Mouse (Mus musculus) hindbrain, embryonic 15.5 days (tissue): ENCODE results near the gene Angel1. TPM values are rescaled to one million over a fixed set of nuclear protein-coding genes. Genes with fewer than 3 reads are reported as not detected.

Experiments
- ATAC-seq: fragments of 200-750 bp; cut with Nextera tagmentation; 2 replicates; pipeline ENCODE4 v1.8.0; 2017; ENCODE audit warnings: low read depth, moderate number of reproducible peaks, moderate TSS enrichment; ENCODE audit not compliant: low FRiP score
- H3K27ac ChIP-seq: fragments of 300-500 bp; sonication (generic); replicated peaks from 2 replicates; pipeline ENCODE4 v1.5.1; 2015; ENCODE audit warnings: mild to moderate bottlenecking, inconsistent platforms
- H3K27me3 ChIP-seq: fragments of 300-500 bp; sonication (generic); 2 replicates; pipeline ENCODE4 v1.6.1; 2015; ENCODE audit warnings: control low read depth, inconsistent platforms
- H3K36me3 ChIP-seq: fragments of 300-500 bp; sonication (generic); 2 replicates; pipeline ENCODE4 v1.6.1; 2015; ENCODE audit warnings: control low read depth, inconsistent platforms
- H3K4me1 ChIP-seq: fragments of 300-500 bp; sonication (generic); replicated peaks from 2 replicates; pipeline ENCODE4 v1.6.1; 2015; ENCODE audit warnings: control low read depth, inconsistent platforms
- H3K4me2 ChIP-seq: fragments of 300-500 bp; sonication (generic); 2 replicates; pipeline ENCODE4 v1.6.1; 2015; ENCODE audit warnings: moderate library complexity, mild to moderate bottlenecking, inconsistent platforms
- H3K4me3 ChIP-seq: fragments of 300-500 bp; sonication (generic); 2 replicates; pipeline ENCODE4 v1.5.1; 2015; ENCODE audit warnings: mild to moderate bottlenecking, inconsistent platforms
- H3K9ac ChIP-seq: fragments of 300-500 bp; sonication (generic); 2 replicates; pipeline ENCODE4 v1.6.1; 2015; ENCODE audit warnings: inconsistent platforms
- H3K9me3 ChIP-seq: fragments of 300-500 bp; sonication (generic); 2 replicates; pipeline ENCODE4 v1.6.1; 2016; ENCODE audit warnings: control low read depth, inconsistent platforms
- WGBS: fragments of 180-500 bp; shearing (Covaris S2); methylation state at CpG from one replicate; pipeline ENCODE4 v1.1.7; 2015; 5-methylcytosine and 5-hydroxymethylcytosine counted together
- polyA plus RNA-seq: library from polyadenylated mRNA; unstranded; fragments of >200 nt; fragmentation: Nextera tagmentation; extraction: Ambion mirVana; gene quantifications from 2 replicates; pipeline ENCODE4 v1.2.1, GENCODE M21; 2015

Gene Angel1
- polyA plus RNA-seq, 1 experiment from 2014 or later = 12.0 TPM

- peaks cover 36% of the 10 kb centered on the region for H3K4me1 ChIP-seq
- peak overlapping the region; percentile 80 for H3K27ac ChIP-seq
- no peaks in the 10 kb centered on the region for H3K9me3 ChIP-seq
- H3K4me3 ChIP-seq = no peak overlapping the region
- H3K36me3 ChIP-seq = peaks cover 3% of the 10 kb centered on the region; the same call in 1 of the 2 replicates
- ATAC-seq = no peak
- no peaks in the 10 kb centered on the region for H3K27me3 ChIP-seq
- H3K4me2 ChIP-seq = no peak overlapping the region
- 66% methylated on average over 4 of the region's 4 CpGs for WGBS
- no peak overlapping the region for H3K9ac ChIP-seq
Measured at GRCm38 (mm10) chr12:86700927-86701310, 25.3 kb downstream of the Angel1 start.

- 19% methylated on average over 19 of the region's 19 CpGs for WGBS
- peak overlapping the region; percentile 19; the same call in 1 of the 2 replicates for H3K4me2 ChIP-seq
- H3K9ac ChIP-seq = 0 out of 2 replicates have a peak overlapping the region, but pooled peaks have one; percentile 7
Measured at GRCm38 (mm10) chr12:86699965-86700926, 26.0 kb downstream of the Angel1 start.

DNA sequence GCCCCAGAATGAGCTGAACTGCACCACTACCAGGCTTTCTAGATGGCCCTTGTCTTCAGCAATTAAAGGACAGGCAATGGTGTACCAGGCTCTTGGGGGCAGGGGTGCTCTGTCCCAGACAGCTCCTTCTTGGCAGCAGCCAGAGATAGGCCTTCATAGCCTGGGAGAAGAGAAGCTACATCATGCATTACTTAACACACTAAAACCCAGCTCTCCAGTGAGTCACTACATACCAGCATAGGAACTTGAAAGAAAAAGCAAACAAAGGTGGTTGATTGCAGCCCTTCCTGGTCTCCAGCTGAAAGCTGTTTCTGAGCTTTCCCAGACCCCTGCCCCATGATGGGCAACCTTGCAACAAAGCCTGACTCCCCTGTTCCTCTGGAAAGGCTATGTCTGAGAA, 27.7 kb downstream of the Angel1 start:
- Histone ChIP-seq H3K27ac (peak overlapping the region; percentile 80; the same call in 1 of the 2 replicates), H3K36me3 (peaks cover 14% of the 10 kb centered on the region; the same call in 1 of the 2 replicates), H3K4me1 (peaks cover 36% of the 10 kb centered on the region)

More at GRCm38 (mm10) chr12:86699965-86700926, 26.0 kb downstream of the Angel1 start:
- H3K27me3 ChIP-seq = no peaks in the 10 kb centered on the region
- H3K36me3 ChIP-seq = peaks cover 7% of the 10 kb centered on the region; the same call in 1 of the 2 replicates
- H3K27ac ChIP-seq = peak overlapping the region; percentile 80
- H3K4me3 ChIP-seq = no peak overlapping the region
- H3K4me1 ChIP-seq = peaks cover 36% of the 10 kb centered on the region
- peak; percentile 49; the same call in 1 of the 2 replicates for ATAC-seq
- H3K9me3 ChIP-seq = no peaks in the 10 kb centered on the region

DNA sequence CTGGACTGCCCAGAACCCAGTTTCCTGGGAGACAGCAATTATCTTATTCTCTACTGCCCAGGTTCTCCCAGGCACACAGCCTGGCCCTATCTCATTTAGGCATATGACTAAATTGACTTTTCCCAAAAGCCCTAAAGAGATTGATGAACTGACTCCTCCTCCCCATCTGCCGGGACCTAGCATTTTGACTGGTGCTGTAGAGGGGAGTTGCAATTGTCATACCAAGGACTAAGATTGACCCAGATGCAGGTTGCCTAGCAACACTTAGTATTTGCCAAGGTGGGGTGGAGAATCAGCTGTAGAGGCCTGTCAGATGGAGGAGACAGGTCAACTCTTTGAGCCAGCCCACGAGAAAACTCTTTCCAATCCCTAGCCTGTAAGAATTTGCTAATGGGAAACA, 28.3 kb downstream of the Angel1 start:
- WGBS = 34% methylated on average over 2 of the region's 2 CpGs
- H3K4me1 ChIP-seq = peaks cover 36% of the 10 kb centered on the region
- H3K4me3 ChIP-seq = no peak overlapping the region
- no peaks in the 10 kb centered on the region for H3K27me3 ChIP-seq
- peaks cover 16% of the 10 kb centered on the region; the same call in 1 of the 2 replicates for H3K36me3 ChIP-seq
- no peak for ATAC-seq
- H3K9me3 ChIP-seq = no peaks in the 10 kb centered on the region
- H3K9ac ChIP-seq = no peak overlapping the region
- H3K4me2 ChIP-seq = no peak overlapping the region
- peak overlapping the region; percentile 80; the same call in 1 of the 2 replicates for H3K27ac ChIP-seq

More for the DNA sequence above, 27.7 kb downstream of the Angel1 start:
- no peak overlapping the region for H3K4me3 ChIP-seq
- no peak for ATAC-seq
- no peak overlapping the region for H3K9ac ChIP-seq
- H3K27me3 ChIP-seq = no peaks in the 10 kb centered on the region
- H3K9me3 ChIP-seq = no peaks in the 10 kb centered on the region
- no peak overlapping the region for H3K4me2 ChIP-seq

GRCm38 (mm10) chr12:86694441-86694840, 31.8 kb downstream of the Angel1 start:
- 73% methylated on average over 1 of the region's 1 CpGs for WGBS
- no peak overlapping the region for H3K9ac ChIP-seq
- peaks cover 25% of the 10 kb centered on the region for H3K36me3 ChIP-seq
- ATAC-seq = no peak
- no peak overlapping the region for H3K4me3 ChIP-seq
- peaks cover 15% of the 10 kb centered on the region for H3K4me1 ChIP-seq
- H3K27ac ChIP-seq = no peak overlapping the region
- H3K27me3 ChIP-seq = no peaks in the 10 kb centered on the region
- no peak overlapping the region for H3K4me2 ChIP-seq
- no peaks in the 10 kb centered on the region for H3K9me3 ChIP-seq

DNA sequence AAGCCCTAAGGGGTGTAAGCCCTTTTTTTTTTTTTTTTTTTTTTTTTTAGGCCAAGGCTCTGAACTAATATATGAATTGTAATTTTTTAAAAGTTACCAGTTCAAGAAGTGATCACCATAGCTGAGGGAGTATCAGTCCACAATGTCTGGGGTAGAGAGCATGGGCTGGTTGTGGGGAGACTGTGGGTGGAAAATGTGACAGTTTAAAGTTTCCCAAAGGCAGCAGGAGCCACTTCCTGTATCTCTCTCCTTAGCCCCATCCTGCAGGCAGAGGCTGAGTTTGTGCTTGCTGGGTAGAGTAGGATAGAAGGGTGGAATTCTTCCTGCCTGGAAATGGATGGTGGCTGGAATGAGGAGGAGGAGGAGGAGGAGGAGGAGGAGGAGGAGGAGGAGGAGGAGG, 32.9 kb downstream of the Angel1 start:
- Histone ChIP-seq H3K4me1 (peaks cover 8% of the 10 kb centered on the region), H3K9me3 (no peaks in the 10 kb centered on the region), H3K4me2 (no peak overlapping the region), H3K4me3 (no peak overlapping the region), H3K27ac (no peak overlapping the region), H3K9ac (no peak overlapping the region), H3K27me3 (no peaks in the 10 kb centered on the region), H3K36me3 (peaks cover 33% of the 10 kb centered on the region)
- no peak for ATAC-seq

GRCm38 (mm10) chr12:86692471-86693356, 33.5 kb downstream of the Angel1 start:
- peaks cover 39% of the 10 kb centered on the region for H3K36me3 ChIP-seq
- H3K4me3 ChIP-seq = no peak overlapping the region
- no peak overlapping the region for H3K4me2 ChIP-seq
- H3K9me3 ChIP-seq = no peaks in the 10 kb centered on the region
- no peak overlapping the region for H3K9ac ChIP-seq
- WGBS = 70% methylated on average over 5 of the region's 5 CpGs
- no peak overlapping the region for H3K27ac ChIP-seq
- no peaks in the 10 kb centered on the region for H3K27me3 ChIP-seq
- no peak for ATAC-seq
- peaks cover 3% of the 10 kb centered on the region for H3K4me1 ChIP-seq

- H3K27me3 ChIP-seq = no peaks in the 10 kb centered on the region
- no peak for ATAC-seq
- H3K27ac ChIP-seq = peak overlapping the region; percentile 37
- peaks cover 43% of the 10 kb centered on the region for H3K36me3 ChIP-seq
- H3K9me3 ChIP-seq = no peaks in the 10 kb centered on the region
- H3K9ac ChIP-seq = no peak overlapping the region
- peaks cover 13% of the 10 kb centered on the region for H3K4me1 ChIP-seq
- H3K4me3 ChIP-seq = no peak overlapping the region
- WGBS = 83% methylated on average over 11 of the region's 12 CpGs
- H3K4me2 ChIP-seq = no peak overlapping the region
Measured at GRCm38 (mm10) chr12:86690700-86691485, 35.4 kb downstream of the Angel1 start.

GRCm38 (mm10) chr12:86688917-86689316, 37.3 kb downstream of the Angel1 start:
- Histone ChIP-seq H3K27ac (no peak overlapping the region), H3K36me3 (peaks cover 35% of the 10 kb centered on the region), H3K4me2 (no peak overlapping the region), H3K4me1 (peaks cover 29% of the 10 kb centered on the region), H3K4me3 (no peak overlapping the region), H3K27me3 (no peaks in the 10 kb centered on the region), H3K9me3 (no peaks in the 10 kb centered on the region), H3K9ac (no peak overlapping the region)
- 96% methylated on average over 27 of the region's 27 CpGs for WGBS
- ATAC-seq = no peak

- Histone ChIP-seq H3K4me3 (no peak overlapping the region), H3K36me3 (peaks cover 34% of the 10 kb centered on the region), H3K4me2 (no peak overlapping the region), H3K9me3 (no peaks in the 10 kb centered on the region), H3K27ac (0 out of 2 replicates have a peak overlapping the region, but pooled peaks have one; percentile 9), H3K27me3 (no peaks in the 10 kb centered on the region), H3K4me1 (peaks cover 37% of the 10 kb centered on the region), H3K9ac (no peak overlapping the region)
- ATAC-seq = no peak
- WGBS = 74% methylated on average over 4 of the region's 4 CpGs
Measured at GRCm38 (mm10) chr12:86687971-86688573, 38.2 kb downstream of the Angel1 start.

GRCm38 (mm10) chr12:86687445-86687955, 38.8 kb downstream of the Angel1 start:
- H3K9me3 ChIP-seq = no peaks in the 10 kb centered on the region
- WGBS = 83% methylated on average over 4 of the region's 4 CpGs
- ATAC-seq = no peak
- H3K9ac ChIP-seq = no peak overlapping the region
- no peak overlapping the region for H3K4me3 ChIP-seq
- peaks cover 32% of the 10 kb centered on the region for H3K36me3 ChIP-seq
- H3K4me1 ChIP-seq = peaks cover 43% of the 10 kb centered on the region
- H3K27ac ChIP-seq = 0 out of 2 replicates have a peak overlapping the region, but pooled peaks have one; percentile 9
- H3K27me3 ChIP-seq = no peaks in the 10 kb centered on the region
- H3K4me2 ChIP-seq = no peak overlapping the region
